Mouse (Mus musculus): ENCODE data around the gene Jund.

- TF ChIP-seq POLR2A (IDR thresholded peaks at IDR 0.05; ENCODE audit: borderline replicate concordance, low read depth, low read length) (no peak), CTCF (IDR thresholded peaks at IDR 0.05; ENCODE audit: low read depth, low read length) (no peak)
Observed at GRCm38 (mm10) chr8:70658897-70659603, 39.7 kb upstream of the Jund start.

All from bone marrow macrophage, adult 2 months (primary cell).